Mouse (Mus musculus) lung, embryonic 14.5 days (tissue): ENCODE results near the gene 1700066M21Rik. TPM values are rescaled to one million over a fixed set of nuclear protein-coding genes. Genes with fewer than 3 reads are reported as not detected.
A peak's percentile ranks its signal among the peaks of the same experiment; 100 is the strongest.

Experiments used
- ATAC-seq: fragments of 200-750 bp; cut with Nextera tagmentation; 2 replicates; pipeline ENCODE4 v1.8.0; 2017; ENCODE audit warnings: mild to moderate bottlenecking, moderate TSS enrichment, moderate library complexity; ENCODE audit not compliant: insufficient read depth
- DNase-seq: peaks from one replicate; pipeline ENCODE4 v3.0.0-alpha.2; 2015
- H3K27ac ChIP-seq: fragments of 300-500 bp; sonication (generic); 2 replicates; pipeline ENCODE4 v1.5.1; 2014; ENCODE audit warnings: low read depth, mild to moderate bottlenecking, moderate library complexity
- H3K27me3 ChIP-seq: fragments of 300-500 bp; sonication (generic); 2 replicates; pipeline ENCODE4 v1.6.1; 2014; ENCODE audit warnings: low read length, control low read depth; ENCODE audit not compliant: insufficient read depth
- H3K36me3 ChIP-seq: fragments of 300-500 bp; sonication (generic); 2 replicates; pipeline ENCODE4 v1.6.1; 2014; ENCODE audit warnings: control low read depth; ENCODE audit not compliant: insufficient read depth
- H3K4me1 ChIP-seq: fragments of 300-500 bp; sonication (generic); 2 replicates; pipeline ENCODE4 v1.6.1; 2014; ENCODE audit warnings: antibody characterized with exemption, control low read depth; ENCODE audit not compliant: insufficient read depth
- H3K4me2 ChIP-seq: fragments of 300-500 bp; sonication (generic); 2 replicates; pipeline ENCODE4 v1.6.1; 2014; ENCODE audit warnings: mild to moderate bottlenecking
- H3K4me3 ChIP-seq: fragments of 300-500 bp; sonication (generic); 2 replicates; pipeline ENCODE4 v1.5.1; 2014; ENCODE audit warnings: low read depth, low read length
- H3K9ac ChIP-seq: fragments of 300-500 bp; sonication (generic); 2 replicates; pipeline ENCODE4 v1.6.1; 2014
- H3K9me3 ChIP-seq: fragments of 300-500 bp; sonication (generic); 2 replicates; pipeline ENCODE4 v1.6.1; 2016; ENCODE audit warnings: low read depth, low read length, control low read depth
- CTCF ChIP-seq: IDR thresholded peaks from 2 replicates; pipeline ENCODE4 v1.5.1; 2016; ENCODE audit warnings: antibody characterized with exemption, low read depth
- WGBS: fragments of 180-500 bp; shearing (Covaris S2); extraction: QIAGEN DNeasy Blood & Tissue Kit; methylation state at CpG from one replicate; pipeline ENCODE4 v1.1.7; 2014; 5-methylcytosine and 5-hydroxymethylcytosine counted together
- polyA plus RNA-seq: library from polyadenylated mRNA; unstranded; fragments of >200 nt; fragmentation: Nextera tagmentation; extraction: Ambion mirVana; gene quantifications from 2 replicates; pipeline ENCODE4 v1.2.1, GENCODE M21; 2014

The 1700066M21Rik gene
- polyA plus RNA-seq, 1 experiment from 2014 or later = 15.8 TPM

DNA sequence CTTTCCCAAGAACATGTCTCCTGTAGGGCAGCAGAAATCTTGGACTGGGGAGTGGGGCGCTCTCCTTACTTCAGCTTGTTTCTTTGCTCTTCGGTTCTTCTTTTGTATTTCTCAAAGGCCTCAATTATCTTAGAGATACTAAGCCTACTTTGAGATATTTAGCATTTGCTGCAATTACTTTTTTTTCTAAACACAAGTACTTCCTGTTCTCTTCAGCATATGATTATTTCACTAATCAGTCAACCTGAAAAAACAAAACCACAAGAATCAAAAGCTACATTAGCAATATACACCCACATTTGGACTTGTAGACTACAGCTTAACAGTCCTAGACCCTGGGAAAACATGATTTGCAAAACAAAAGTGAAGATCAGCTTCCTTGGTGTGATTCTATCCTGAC, 2.1 kb upstream of the 1700066M21Rik start:
- Histone ChIP-seq H3K4me1 (no peaks in the 10 kb centered on the region), H3K4me3 (no peak overlapping the region), H3K4me2 (no peak overlapping the region), H3K9ac (no peak overlapping the region), H3K9me3 (no peaks in the 10 kb centered on the region), H3K36me3 (no peaks in the 10 kb centered on the region), H3K27me3 (no peaks in the 10 kb centered on the region), H3K27ac (no peak overlapping the region)
- no peak for TF ChIP-seq CTCF
- ATAC-seq (no peak), DNase-seq (no peak)
- 100% methylated on average over 2 of the region's 2 CpGs for WGBS

DNA sequence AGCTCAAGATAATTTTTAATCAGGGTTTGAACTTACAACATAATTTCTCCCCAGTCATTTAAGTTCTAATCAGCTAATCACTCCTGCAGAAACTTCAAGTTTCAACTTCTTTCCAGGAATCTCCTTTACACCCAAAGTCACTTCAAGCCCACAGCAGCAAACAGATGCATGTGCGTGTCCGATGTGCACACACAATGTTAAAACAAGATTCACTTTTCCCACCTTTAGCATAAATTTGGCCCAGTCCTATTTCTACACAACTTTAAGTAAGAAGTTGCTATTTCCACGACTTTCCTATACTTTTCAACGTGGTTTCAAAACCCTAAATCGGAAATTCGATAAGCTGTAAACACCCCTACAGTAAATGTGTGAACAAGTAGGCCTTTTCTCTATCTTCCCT, 614 bp upstream of the 1700066M21Rik start:
- H3K4me3 ChIP-seq = peak overlapping the region; percentile 83
- peak overlapping the region; percentile 90 for H3K4me2 ChIP-seq
- DNase-seq = no peak
- H3K27me3 ChIP-seq = no peaks in the 10 kb centered on the region
- ATAC-seq = no peak
- H3K4me1 ChIP-seq = no peaks in the 10 kb centered on the region
- H3K36me3 ChIP-seq = no peaks in the 10 kb centered on the region
- TF ChIP-seq CTCF = no peak
- peak overlapping the region; percentile 47 for H3K9ac ChIP-seq
- no peaks in the 10 kb centered on the region for H3K9me3 ChIP-seq
- 0 out of 2 replicates have a peak overlapping the region, but pooled peaks have one; percentile 18 for H3K27ac ChIP-seq
- WGBS = 56% methylated on average over 6 of the region's 6 CpGs

DNA sequence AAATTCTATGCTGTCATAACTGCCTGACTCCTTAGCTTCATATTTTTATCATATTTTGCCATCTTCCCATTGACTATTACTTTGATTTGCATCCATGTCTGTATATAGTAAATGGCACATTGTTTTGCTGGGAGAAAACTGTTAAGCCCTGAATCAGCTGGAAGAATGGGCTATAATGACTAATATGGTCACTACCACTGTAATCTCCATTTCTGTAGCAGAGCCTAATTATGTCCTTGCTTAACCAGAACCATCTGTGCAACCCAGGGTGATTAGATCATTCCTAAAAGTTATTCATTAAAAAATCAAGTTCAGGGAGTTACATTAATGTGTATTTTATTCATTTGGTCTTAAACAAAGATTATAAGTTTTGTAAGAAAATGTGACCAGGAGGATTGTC, 9.1 kb downstream of the 1700066M21Rik start:
- Histone ChIP-seq H3K27ac (no peak overlapping the region), H3K4me1 (no peaks in the 10 kb centered on the region), H3K27me3 (no peaks in the 10 kb centered on the region), H3K9ac (no peak overlapping the region), H3K4me3 (no peak overlapping the region), H3K9me3 (no peaks in the 10 kb centered on the region), H3K4me2 (no peak overlapping the region), H3K36me3 (peaks cover 16% of the 10 kb centered on the region)
- ATAC-seq (no peak), DNase-seq (no peak)
- no peak for TF ChIP-seq CTCF

DNA sequence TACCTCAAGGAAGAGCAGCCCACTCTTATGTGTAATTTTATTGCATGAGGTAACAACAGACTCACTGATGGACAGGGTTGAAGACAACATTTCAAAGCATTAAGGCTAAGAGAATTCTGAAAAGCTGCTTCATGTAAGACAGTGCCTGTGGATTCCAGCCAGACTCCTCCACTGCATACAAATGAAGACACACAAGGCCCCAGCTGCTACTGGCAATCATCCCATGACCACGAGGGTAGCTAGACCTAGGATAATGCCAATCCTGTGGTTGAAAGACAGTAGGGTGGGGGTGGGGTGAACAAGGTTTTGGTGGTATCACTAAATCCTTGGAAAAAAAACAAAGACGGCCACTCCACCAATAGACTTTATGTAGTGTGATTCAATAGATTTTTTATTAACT, 10.5 kb downstream of the 1700066M21Rik start:
- ATAC-seq (no peak), DNase-seq (no peak)
- no peaks in the 10 kb centered on the region for H3K27me3 ChIP-seq
- no peak overlapping the region for H3K27ac ChIP-seq
- no peak for TF ChIP-seq CTCF
- H3K36me3 ChIP-seq = peaks cover 21% of the 10 kb centered on the region
- no peak overlapping the region for H3K4me3 ChIP-seq
- no peaks in the 10 kb centered on the region for H3K9me3 ChIP-seq
- H3K4me2 ChIP-seq = no peak overlapping the region
- WGBS = 70% methylated on average over 2 of the region's 2 CpGs
- H3K9ac ChIP-seq = no peak overlapping the region
- no peaks in the 10 kb centered on the region for H3K4me1 ChIP-seq

DNA sequence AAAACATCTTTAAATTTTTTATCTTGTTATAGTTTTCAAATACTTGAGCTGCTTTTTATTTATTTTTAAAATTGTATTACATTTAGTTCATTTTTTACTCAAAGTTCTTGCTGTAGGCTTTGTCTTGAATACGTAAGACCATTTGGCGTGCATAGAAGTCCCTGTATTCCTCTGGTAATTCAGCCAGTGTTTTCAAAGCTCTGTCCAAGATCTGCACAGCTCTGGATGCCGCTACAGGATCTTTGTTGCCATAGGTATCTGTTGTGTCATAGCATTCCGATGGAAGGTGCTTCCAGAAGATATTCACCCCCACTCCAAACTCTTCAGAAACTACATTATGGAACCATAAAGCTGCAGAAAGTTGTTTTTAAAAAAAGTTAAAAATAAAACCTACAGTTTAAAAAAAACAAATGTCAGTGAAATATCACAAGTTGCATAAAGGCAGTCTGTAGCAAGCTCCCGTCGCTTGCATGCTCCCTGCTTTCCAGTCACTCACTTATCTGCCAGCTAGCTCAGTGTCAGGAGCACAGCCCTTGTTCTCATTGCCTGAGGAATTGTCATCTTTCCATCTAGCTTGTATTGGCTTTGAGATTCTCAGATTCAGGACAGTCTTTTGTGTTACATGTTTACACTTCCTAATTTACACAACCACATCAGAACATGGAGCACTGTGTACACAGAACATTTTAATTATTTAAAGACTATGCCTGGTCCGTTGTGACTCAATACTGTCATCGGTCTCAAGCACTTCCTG, 11.2 kb downstream of the 1700066M21Rik start:
- H3K9me3 ChIP-seq = no peaks in the 10 kb centered on the region
- no peaks in the 10 kb centered on the region for H3K4me1 ChIP-seq
- no peak for ATAC-seq
- no peak overlapping the region for H3K4me3 ChIP-seq
- no peak overlapping the region for H3K4me2 ChIP-seq
- 88% methylated on average over 8 of the region's 8 CpGs for WGBS
- H3K27me3 ChIP-seq = no peaks in the 10 kb centered on the region
- no peak for TF ChIP-seq CTCF
- H3K27ac ChIP-seq = no peak overlapping the region
- DNase-seq = no peak
- no peak overlapping the region for H3K9ac ChIP-seq
- peaks cover 28% of the 10 kb centered on the region for H3K36me3 ChIP-seq

DNA sequence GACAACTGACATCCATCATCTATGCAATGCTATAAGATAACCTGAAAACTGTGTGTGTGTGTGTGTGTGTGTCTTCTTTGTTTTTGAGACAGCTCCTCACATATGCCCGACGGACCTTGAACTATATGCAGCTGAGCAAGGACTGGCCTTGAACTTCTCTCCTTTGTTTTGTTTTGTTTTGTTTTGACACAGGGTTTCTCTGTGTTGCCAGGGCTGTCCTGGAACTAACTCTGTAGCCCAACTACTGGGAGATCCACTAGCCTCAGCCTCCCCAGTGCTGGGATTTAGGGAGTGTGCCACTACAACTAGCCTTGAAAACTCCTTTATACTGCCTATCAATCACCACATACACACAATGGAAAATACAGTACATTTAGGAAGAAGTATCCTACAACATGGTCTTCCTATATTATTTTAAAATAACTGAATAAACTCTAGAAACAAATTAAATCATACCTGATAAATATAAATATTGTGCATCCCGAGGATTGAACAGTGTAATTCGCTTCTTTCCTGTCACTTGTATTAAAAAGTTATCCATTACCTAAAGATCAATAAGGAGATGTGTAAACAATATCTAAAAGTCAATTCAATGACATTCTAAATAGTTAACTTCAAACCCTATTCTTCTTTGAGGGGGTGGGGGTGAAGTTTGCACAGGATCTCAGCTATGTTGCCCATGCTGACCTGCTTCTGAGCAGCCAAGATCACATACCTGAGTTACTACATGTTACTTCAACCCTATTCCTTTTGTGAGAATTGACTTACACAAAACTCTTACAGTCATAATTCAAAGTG, 13.8 kb downstream of the 1700066M21Rik start:
- no peak for TF ChIP-seq CTCF
- no peak for ATAC-seq
- no peak for DNase-seq
- no peaks in the 10 kb centered on the region for H3K27me3 ChIP-seq
- no peak overlapping the region for H3K27ac ChIP-seq
- peaks cover 41% of the 10 kb centered on the region for H3K36me3 ChIP-seq
- H3K4me1 ChIP-seq = no peaks in the 10 kb centered on the region
- no peak overlapping the region for H3K4me2 ChIP-seq
- 91% methylated on average over 4 of the region's 4 CpGs for WGBS
- no peak overlapping the region for H3K9ac ChIP-seq
- H3K9me3 ChIP-seq = no peaks in the 10 kb centered on the region
- no peak overlapping the region for H3K4me3 ChIP-seq

DNA sequence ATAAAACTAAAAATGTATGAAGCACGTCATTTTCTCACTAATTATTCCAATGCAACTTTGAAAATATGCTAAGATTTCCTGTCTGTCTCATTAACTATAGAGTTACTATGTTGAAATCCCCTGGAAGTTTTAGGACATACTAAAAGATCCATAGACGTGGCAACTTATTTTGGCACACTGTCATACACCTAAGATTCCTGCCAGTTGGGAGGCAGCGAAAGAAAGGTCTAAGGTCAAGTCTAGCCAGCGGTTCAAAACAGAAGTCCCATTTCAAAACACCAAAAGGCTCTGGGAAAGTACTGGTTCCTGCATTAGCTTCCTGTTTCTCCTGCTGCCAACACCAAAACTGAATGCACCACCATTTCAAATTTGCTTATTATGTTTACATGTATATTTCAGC, 15.0 kb downstream of the 1700066M21Rik start:
- no peaks in the 10 kb centered on the region for H3K4me1 ChIP-seq
- H3K27me3 ChIP-seq = no peaks in the 10 kb centered on the region
- H3K9ac ChIP-seq = no peak overlapping the region
- 72% methylated on average over 4 of the region's 4 CpGs for WGBS
- no peak for TF ChIP-seq CTCF
- H3K36me3 ChIP-seq = peaks cover 51% of the 10 kb centered on the region
- no peak for ATAC-seq
- DNase-seq = no peak
- H3K4me3 ChIP-seq = no peak overlapping the region
- no peak overlapping the region for H3K27ac ChIP-seq
- no peak overlapping the region for H3K4me2 ChIP-seq
- H3K9me3 ChIP-seq = no peaks in the 10 kb centered on the region
